ENCODE assay signal across 16 mouse cellular contexts in genomic region chr1:177681239-177681638, GRCm38 (mm10). TPM values are rescaled to one million over a fixed set of nuclear protein-coding genes. Genes with fewer than 3 reads are reported as not detected.
A peak's percentile ranks its signal among the peaks of the same experiment; 100 is the strongest.
DNase-seq lines count a peak whose midpoint lies in the region; ATAC-seq and TF ChIP-seq lines count a peak whose summit lies in the region.
"Had no signal": no experiment of that assay in that cellular context is flagged by ENCODE, and none has a peak within 500 bp of the region (broad histone marks: within the 10 kb centered on the region; RNA-seq: fewer than 3 reads in every experiment).

No protein-coding gene starts in this region.

- H3K4me2 ChIP-seq in midbrain, embryonic 16.5 days (ENCODE audit: low read length), result no peak overlapping the region
- H3K4me2 ChIP-seq in forebrain, postnatal 0 days (ENCODE audit: low read depth), result no peak overlapping the region
- H3K4me2 ChIP-seq: hindbrain, embryonic 12.5 days had no signal

- no peaks in the 10 kb centered on the region for H3K36me3 ChIP-seq in midbrain, embryonic 10.5 days
- no peaks in the 10 kb centered on the region for H3K36me3 ChIP-seq in midbrain, embryonic 16.5 days (ENCODE audit: control insufficient read depth, insufficient read depth, low read length)
- no peaks in the 10 kb centered on the region for H3K36me3 ChIP-seq in forebrain, embryonic 10.5 days (replicated peaks)
- no peaks in the 10 kb centered on the region for H3K36me3 ChIP-seq in forebrain, postnatal 0 days (ENCODE audit: insufficient read depth)
- H3K36me3 ChIP-seq: hindbrain, embryonic 12.5 days had no signal

- no peak overlapping the region for H3K9ac ChIP-seq in midbrain, embryonic 16.5 days (ENCODE audit: low read depth, low read length)
- no peak overlapping the region for H3K9ac ChIP-seq in forebrain, postnatal 0 days
- H3K9ac ChIP-seq: hindbrain, embryonic 12.5 days had no signal

- no peaks in the 10 kb centered on the region for H3K9me3 ChIP-seq in midbrain, embryonic 10.5 days (replicated peaks)
- no peaks in the 10 kb centered on the region; the same call in 1 of the 2 replicates for H3K9me3 ChIP-seq in midbrain, embryonic 16.5 days (replicated peaks; ENCODE audit: control insufficient read depth, low read length, poor library complexity, severe bottlenecking)
- H3K9me3 ChIP-seq in forebrain, embryonic 10.5 days, result no peaks in the 10 kb centered on the region
- H3K9me3 ChIP-seq in forebrain, postnatal 0 days (ENCODE audit: low read length), result no peaks in the 10 kb centered on the region
- H3K9me3 ChIP-seq: hindbrain, embryonic 12.5 days had no signal

- H3K27me3 ChIP-seq in midbrain, embryonic 10.5 days (ENCODE audit: low read depth, poor library complexity, severe bottlenecking), result no peaks in the 10 kb centered on the region
- no peaks in the 10 kb centered on the region for H3K27me3 ChIP-seq in midbrain, embryonic 16.5 days (ENCODE audit: control insufficient read depth, insufficient read depth, low read depth, low read length)
- no peaks in the 10 kb centered on the region for H3K27me3 ChIP-seq in forebrain, embryonic 10.5 days (ENCODE audit: poor library complexity, severe bottlenecking)
- H3K27me3 ChIP-seq in forebrain, postnatal 0 days (ENCODE audit: insufficient read depth, low read length), result no peaks in the 10 kb centered on the region
- H3K27me3 ChIP-seq: hindbrain, embryonic 12.5 days had no signal

- no peak overlapping the region for H3K4me3 ChIP-seq in midbrain, embryonic 10.5 days
- no peak overlapping the region for H3K4me3 ChIP-seq in midbrain, embryonic 16.5 days (ENCODE audit: low read depth, low read length)
- H3K4me3 ChIP-seq in forebrain, embryonic 10.5 days, result no peak overlapping the region
- no peak overlapping the region for H3K4me3 ChIP-seq in forebrain, postnatal 0 days (ENCODE audit: low read depth, low read length)
- H3K4me3 ChIP-seq: erythroblast, embryonic 14.5 days; hindbrain, embryonic 12.5 days had no signal

- no peak for DNase-seq in midbrain, embryonic 10.5 days (ENCODE audit: low spot score)
- peak; percentile 37 for DNase-seq in lung, postnatal 10 days
- peak; percentile 44 to 70 for DNase-seq in spleen, postnatal 4 days (ENCODE audit: low spot score in 2 of 2)
- no peak for DNase-seq in forebrain, embryonic 10.5 days (ENCODE audit: extremely low spot score, low spot score)
- no peak for DNase-seq in forebrain, postnatal 0 days
- no peak for DNase-seq in embryo, embryonic 9.5 days (ENCODE audit: extremely low spot score)
- DNase-seq: adrenal gland, adult 2 months; gastrocnemius, postnatal 14 days; kidney, postnatal 10 days; left cerebral cortex, postnatal 4 days; midbrain, embryonic 14.5 days had no signal

- ATAC-seq in midbrain, embryonic 16.5 days, result no peak
- ATAC-seq in common myeloid progenitor, adult 5-6 weeks (replicated peaks; ENCODE audit: low read depth, poor library complexity, severe bottlenecking), result peak; percentile 87
- ATAC-seq in forebrain, postnatal 0 days, result no peak

- 84% methylated on average over 11 of the region's 11 CpGs for WGBS in midbrain, embryonic 10.5 days
- WGBS in midbrain, embryonic 16.5 days, result 89% methylated on average over 11 of the region's 11 CpGs
- 82% methylated on average over 11 of the region's 11 CpGs for WGBS in forebrain, embryonic 10.5 days
- WGBS in forebrain, postnatal 0 days, result 89% methylated on average over 11 of the region's 11 CpGs

- peaks cover 16% of the 10 kb centered on the region for H3K4me1 ChIP-seq in midbrain, embryonic 10.5 days
- peaks cover 3% of the 10 kb centered on the region; the same call in 1 of the 2 replicates for H3K4me1 ChIP-seq in midbrain, embryonic 16.5 days (ENCODE audit: control insufficient read depth, insufficient read depth, low read length)
- peaks cover 17% of the 10 kb centered on the region for H3K4me1 ChIP-seq in forebrain, embryonic 10.5 days
- peaks cover 9% of the 10 kb centered on the region; the same call in 1 of the 2 replicates for H3K4me1 ChIP-seq in forebrain, postnatal 0 days (ENCODE audit: insufficient read depth)

- TF ChIP-seq CTCF in forebrain, postnatal 0 days (IDR thresholded peaks at IDR 0.05; ENCODE audit: low read depth), result no peak

- peak overlapping the region; percentile 10; the same call in 1 of the 2 replicates for H3K27ac ChIP-seq in midbrain, embryonic 10.5 days (replicated peaks)
- H3K27ac ChIP-seq in midbrain, embryonic 16.5 days (ENCODE audit: low read length), result no peak overlapping the region
- H3K27ac ChIP-seq in forebrain, embryonic 10.5 days, result no peak overlapping the region
- H3K27ac ChIP-seq in forebrain, postnatal 0 days (ENCODE audit: low read depth, low read length), result no peak overlapping the region
- H3K27ac ChIP-seq: hindbrain, embryonic 12.5 days had no signal

RNA-seq across cellular contexts. Expression of gene 1700016C15Rik, which starts 48.4 kb away (rescaled TPM):
- not detected in 2 replicates for polyA plus RNA-seq in midbrain, embryonic 10.5 days (2016; fragmentation: Nextera tagmentation; extraction: Ambion mirVana)
- polyA plus RNA-seq in midbrain, embryonic 16.5 days (2015; fragmentation: Nextera tagmentation; extraction: Ambion mirVana), result not detected in 2 replicates
- total RNA-seq in common myeloid progenitor, adult 5-6 weeks (2017), result not detected in 2 replicates
- not detected in 2 replicates for polyA plus RNA-seq in forebrain, embryonic 10.5 days (2016; fragmentation: Nextera tagmentation; extraction: Ambion mirVana)
- 0.54 TPM in 1 of 2 replicates, not detected in the other for total RNA-seq in forebrain, postnatal 0 days (2014; rRNA removed)
- polyA plus RNA-seq in forebrain, postnatal 0 days (2015; fragmentation: Nextera tagmentation; extraction: Ambion mirVana), result 0.19 and 0.21 TPM in 2 replicates
- total RNA-seq: adrenal gland, adult 2 months; left cerebral cortex, postnatal 4 days had no signal
- polyA plus RNA-seq: adrenal gland, adult 2 months; erythroblast, embryonic 14.5 days; hindbrain, embryonic 12.5 days; stomach, embryonic 14.5 days had no signal

Comparison
In these comparisons a context has a peak if more than half of its experiments do, and no peak if none do; other contexts are left out.
1. DNase-seq: peak in lung, postnatal 10 days (single experiment) and spleen, postnatal 4 days (2 of 2); none in midbrain, embryonic 10.5 days (single experiment), forebrain, embryonic 10.5 days (single experiment), forebrain, postnatal 0 days (single experiment) and embryo, embryonic 9.5 days (single experiment).